Mouse (Mus musculus) G1E (cell line): Measurements from ENCODE around the gene Slc35f6.

ENCODE experiments used
- CTCF ChIP-seq: IDR thresholded peaks from 2 replicates; pipeline ENCODE4 v1.5.1; 2012; ENCODE audit warnings: low read depth, low read length, inconsistent platforms, mixed read lengths
- GATA1 ChIP-seq: IDR thresholded peaks from 2 replicates; pipeline ENCODE4 v1.6.1; 2012; ENCODE audit warnings: borderline replicate concordance, low read length, inconsistent platforms, mixed read lengths
- POLR2AphosphoS5 ChIP-seq: IDR thresholded peaks from 2 replicates; pipeline ENCODE4 v1.6.1; 2012; ENCODE audit warnings: low read depth, low read length, inconsistent platforms; ENCODE audit not compliant: insufficient replicate concordance
- TAL1 ChIP-seq: conservative IDR thresholded peaks from 2 replicates; pipeline ENCODE4 v1.6.1; 2012; ENCODE audit warnings: low read depth, low read length, inconsistent platforms, mixed read lengths

DNA sequence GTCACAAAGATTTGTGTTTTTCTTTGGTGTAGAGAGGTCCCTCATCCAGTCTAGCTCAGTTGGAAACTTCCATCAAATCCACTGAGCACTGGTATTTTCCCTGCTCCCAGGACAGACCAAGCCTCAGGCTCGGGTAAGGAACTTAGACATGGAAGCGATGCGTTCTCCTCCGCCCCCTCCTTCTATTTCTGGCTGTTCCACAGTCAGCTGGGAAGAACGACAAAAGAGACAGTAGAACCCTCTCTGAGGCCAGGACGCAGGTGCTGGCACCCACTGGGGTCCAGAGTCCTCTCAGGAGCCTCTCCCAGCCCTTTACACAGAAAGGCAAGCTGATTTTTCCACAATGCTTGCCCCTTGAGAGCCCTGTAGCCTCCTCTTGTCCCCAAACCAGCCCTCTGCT lies 17.3 kb upstream of the Slc35f6 start:
- no peak for TF ChIP-seq CTCF
- TF ChIP-seq POLR2AphosphoS5 = no peak
- no peak for TF ChIP-seq GATA1
- no peak for TF ChIP-seq TAL1
